Mouse (Mus musculus): ENCODE data around the gene Adprhl2. TPM values are rescaled to one million over a fixed set of nuclear protein-coding genes. Genes with fewer than 3 reads are reported as not detected.
A peak's percentile ranks its signal among the peaks of the same experiment; 100 is the strongest.

The Adprhl2 gene
- polyA plus RNA-seq, 1 experiment from 2014 or later, result 42.1 TPM

GRCm38 (mm10) chr4:126291196-126291595 is 30.3 kb downstream of the Adprhl2 start:
- Histone ChIP-seq H3K9ac (replicated peaks; ENCODE audit: low read depth) (no peak overlapping the region), H3K27me3 (replicated peaks; ENCODE audit: insufficient read depth, low read length) (peaks cover 8% of the 10 kb centered on the region; the same call in 1 of the 2 replicates), H3K4me3 (ENCODE audit: low read depth, low read length) (no peak overlapping the region), H3K9me3 (ENCODE audit: low read length) (no peaks in the 10 kb centered on the region), H3K4me1 (ENCODE audit: insufficient read depth, low read depth, low read length) (peaks cover 3% of the 10 kb centered on the region; the same call in 1 of the 2 replicates), H3K4me2 (replicated peaks; ENCODE audit: low read depth, low read length) (no peak overlapping the region), H3K36me3 (ENCODE audit: insufficient read depth, low read length) (no peaks in the 10 kb centered on the region), H3K27ac (ENCODE audit: low read length) (no peak overlapping the region)
- TF ChIP-seq CTCF (IDR thresholded peaks at IDR 0.05) (no peak), EP300 (IDR thresholded peaks at IDR 0.05) (no peak)
- 25% methylated on average over 13 of the region's 13 CpGs for WGBS
- ATAC-seq, result no peak
- DNase-seq (ENCODE audit: low spot score), result no peak

- Histone ChIP-seq H3K27me3 (replicated peaks; ENCODE audit: insufficient read depth, low read length) (peaks cover 14% of the 10 kb centered on the region; the same call in 1 of the 2 replicates), H3K4me3 (ENCODE audit: low read depth, low read length) (no peak overlapping the region), H3K27ac (ENCODE audit: low read length) (no peak overlapping the region), H3K36me3 (ENCODE audit: insufficient read depth, low read length) (no peaks in the 10 kb centered on the region), H3K9me3 (ENCODE audit: low read length) (no peaks in the 10 kb centered on the region), H3K4me1 (ENCODE audit: insufficient read depth, low read depth, low read length) (peaks cover 4% of the 10 kb centered on the region; the same call in 1 of the 2 replicates), H3K4me2 (replicated peaks; ENCODE audit: low read depth, low read length) (no peak overlapping the region), H3K9ac (replicated peaks; ENCODE audit: low read depth) (no peak overlapping the region)
- 87% methylated on average over 8 of the region's 8 CpGs for WGBS
- TF ChIP-seq CTCF (IDR thresholded peaks at IDR 0.05), result no peak
- no peak for TF ChIP-seq EP300 (IDR thresholded peaks at IDR 0.05)
- DNase-seq (ENCODE audit: low spot score) (no peak), ATAC-seq (no peak)
Measured at GRCm38 (mm10) chr4:126290314-126290713, 31.2 kb downstream of the Adprhl2 start.

- H3K4me2 ChIP-seq (replicated peaks; ENCODE audit: low read depth, low read length), result no peak overlapping the region
- H3K4me1 ChIP-seq (ENCODE audit: insufficient read depth, low read depth, low read length), result peaks cover 4% of the 10 kb centered on the region; the same call in 1 of the 2 replicates
- no peak overlapping the region for H3K9ac ChIP-seq (replicated peaks; ENCODE audit: low read depth)
- H3K27me3 ChIP-seq (replicated peaks; ENCODE audit: insufficient read depth, low read length), result peaks cover 21% of the 10 kb centered on the region; the same call in 1 of the 2 replicates
- WGBS, result 30% methylated on average over 17 of the region's 17 CpGs
- no peak for ATAC-seq
- no peak for DNase-seq (ENCODE audit: low spot score)
- no peaks in the 10 kb centered on the region for H3K36me3 ChIP-seq (ENCODE audit: insufficient read depth, low read length)
- H3K27ac ChIP-seq (ENCODE audit: low read length), result no peak overlapping the region
- H3K4me3 ChIP-seq (ENCODE audit: low read depth, low read length), result no peak overlapping the region
- TF ChIP-seq EP300 (IDR thresholded peaks at IDR 0.05), result no peak
- no peak for TF ChIP-seq CTCF (IDR thresholded peaks at IDR 0.05)
- no peaks in the 10 kb centered on the region for H3K9me3 ChIP-seq (ENCODE audit: low read length)
Measured at GRCm38 (mm10) chr4:126288085-126288666, 33.3 kb downstream of the Adprhl2 start.

GRCm38 (mm10) chr4:126287302-126287995 is 34.1 kb downstream of the Adprhl2 start:
- DNase-seq (ENCODE audit: low spot score) (peak; percentile 18), ATAC-seq (peak; percentile 36; the same call in 1 of the 2 replicates)
- no peaks in the 10 kb centered on the region for H3K9me3 ChIP-seq (ENCODE audit: low read length)
- H3K4me1 ChIP-seq (ENCODE audit: insufficient read depth, low read depth, low read length), result peaks cover 4% of the 10 kb centered on the region; the same call in 1 of the 2 replicates
- H3K9ac ChIP-seq (replicated peaks; ENCODE audit: low read depth), result no peak overlapping the region
- H3K27me3 ChIP-seq (replicated peaks; ENCODE audit: insufficient read depth, low read length), result peaks cover 21% of the 10 kb centered on the region; the same call in 1 of the 2 replicates
- no peak overlapping the region for H3K4me2 ChIP-seq (replicated peaks; ENCODE audit: low read depth, low read length)
- H3K36me3 ChIP-seq (ENCODE audit: insufficient read depth, low read length), result no peaks in the 10 kb centered on the region
- no peak overlapping the region for H3K27ac ChIP-seq (ENCODE audit: low read length)
- WGBS, result 29% methylated on average over 11 of the region's 11 CpGs
- no peak for TF ChIP-seq CTCF (IDR thresholded peaks at IDR 0.05)
- no peak overlapping the region for H3K4me3 ChIP-seq (ENCODE audit: low read depth, low read length)

GRCm38 (mm10) chr4:126286492-126286891 is 35.0 kb downstream of the Adprhl2 start, which contains the start of gene Col8a2:
Gene Col8a2, plus strand, starts transcription at chr4:126286793.
- WGBS, result 1% methylated on average over 42 of the region's 42 CpGs
- DNase-seq (ENCODE audit: low spot score) (no peak), ATAC-seq (peak; percentile 81)
- H3K9ac ChIP-seq (replicated peaks; ENCODE audit: low read depth), result no peak within 1 kb of the TSS
- peak within 1 kb of the TSS; percentile 78 for H3K4me2 ChIP-seq (replicated peaks; ENCODE audit: low read depth, low read length)
- H3K27me3 ChIP-seq (replicated peaks; ENCODE audit: insufficient read depth, low read length), result peaks cover 21% of the 10 kb centered on the region; the same call in 1 of the 2 replicates
- H3K27ac ChIP-seq (ENCODE audit: low read length), result no peak within 1 kb of the TSS
- H3K4me1 ChIP-seq (ENCODE audit: insufficient read depth, low read depth, low read length), result peaks cover 4% of the 10 kb centered on the region; the same call in 1 of the 2 replicates
- H3K36me3 ChIP-seq (ENCODE audit: insufficient read depth, low read length), result no peaks in the 10 kb centered on the region
- TF ChIP-seq CTCF (IDR thresholded peaks at IDR 0.05), result no peak
- TF ChIP-seq EP300 (IDR thresholded peaks at IDR 0.05), result no peak
- H3K9me3 ChIP-seq (ENCODE audit: low read length), result no peaks in the 10 kb centered on the region
- peak within 1 kb of the TSS; percentile 38 for H3K4me3 ChIP-seq (ENCODE audit: low read depth, low read length)

- ATAC-seq (no peak), DNase-seq (ENCODE audit: low spot score) (no peak)
- no peak overlapping the region for H3K4me3 ChIP-seq (ENCODE audit: low read depth, low read length)
- H3K27me3 ChIP-seq (replicated peaks; ENCODE audit: insufficient read depth, low read length), result peaks cover 21% of the 10 kb centered on the region; the same call in 1 of the 2 replicates
- H3K9me3 ChIP-seq (ENCODE audit: low read length), result no peaks in the 10 kb centered on the region
- no peak overlapping the region for H3K4me2 ChIP-seq (replicated peaks; ENCODE audit: low read depth, low read length)
- 77% methylated on average over 8 of the region's 8 CpGs for WGBS
- peaks cover 4% of the 10 kb centered on the region; the same call in 1 of the 2 replicates for H3K4me1 ChIP-seq (ENCODE audit: insufficient read depth, low read depth, low read length)
- H3K9ac ChIP-seq (replicated peaks; ENCODE audit: low read depth), result no peak overlapping the region
- no peak overlapping the region for H3K27ac ChIP-seq (ENCODE audit: low read length)
- no peaks in the 10 kb centered on the region for H3K36me3 ChIP-seq (ENCODE audit: insufficient read depth, low read length)
- TF ChIP-seq EP300 (IDR thresholded peaks at IDR 0.05) (no peak), CTCF (IDR thresholded peaks at IDR 0.05) (no peak)
Measured at GRCm38 (mm10) chr4:126283582-126283981, 37.9 kb downstream of the Adprhl2 start.

Measured in lung, postnatal 0 days (tissue).